Mouse (Mus musculus) spleen, postnatal 14 days (tissue): ENCODE results near the gene Csf2rb2.
"Not testable (repeated sequence)": the region's sequence is repeated elsewhere in the genome, so short reads cannot be mapped to it uniquely, and the experiment has no call there.

Source experiments
- DNase-seq, 2 experiments: peaks; one replicate each; pipeline ENCODE4 v3.0.0; 2021 to 2022; ENCODE audit warnings: low spot score in 2 of 2

The Csf2rb2 gene

DNA sequence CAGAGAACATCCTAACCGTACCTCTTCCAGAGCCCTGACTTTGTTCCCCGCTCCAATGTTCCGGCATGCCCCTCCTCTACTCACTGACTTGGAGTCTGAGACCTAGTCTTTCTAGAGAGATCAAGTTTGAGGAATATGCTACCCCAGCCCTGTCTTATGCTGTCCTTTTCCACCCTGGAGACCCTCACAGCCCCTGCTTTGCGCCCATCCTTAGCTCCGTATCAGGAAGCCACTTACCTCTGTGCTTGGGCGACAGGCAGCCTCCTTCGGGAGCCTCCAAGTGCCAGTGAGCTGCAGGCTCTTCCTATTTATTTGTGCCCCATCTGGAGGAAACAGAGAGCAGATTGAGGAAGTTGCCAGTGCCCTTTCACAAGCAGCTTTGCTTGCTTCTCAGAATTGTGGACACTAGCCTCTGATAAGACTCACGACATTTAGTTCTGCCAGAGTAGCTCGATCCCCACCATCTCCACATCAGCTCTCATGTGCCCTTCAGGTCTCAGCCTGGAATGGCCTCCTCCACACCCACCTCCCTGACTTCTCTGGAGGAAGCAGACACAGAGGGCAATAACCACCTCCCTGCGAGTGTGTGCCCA is at the start of gene Csf2rb2:
Gene Csf2rb2 (minus strand): TSS at position 381 of the 593 bp plus-strand sequence.
- DNase-seq: no peak

DNA sequence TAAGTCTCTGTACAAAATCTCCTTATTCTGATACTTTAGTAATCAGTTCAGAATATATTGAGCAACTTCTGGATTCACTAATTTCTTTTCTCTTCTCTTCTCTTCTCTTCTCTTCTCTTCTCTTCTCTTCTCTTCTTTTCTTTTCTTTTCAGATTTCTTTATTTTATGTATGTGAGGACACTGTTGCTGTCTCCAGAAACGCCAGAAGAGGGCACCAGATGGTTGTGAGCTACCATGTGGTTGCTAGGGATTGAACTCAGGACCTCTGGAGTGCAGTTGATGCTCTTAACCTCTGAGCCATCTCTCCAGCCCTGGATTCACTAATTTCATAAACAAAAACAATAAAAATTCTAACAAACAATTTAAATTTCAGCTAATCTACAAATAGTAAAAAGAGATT is 49.4 kb upstream of the Csf2rb2 start:
- peak in 1 of 2 experiments; percentile 28 for DNase-seq

DNA sequence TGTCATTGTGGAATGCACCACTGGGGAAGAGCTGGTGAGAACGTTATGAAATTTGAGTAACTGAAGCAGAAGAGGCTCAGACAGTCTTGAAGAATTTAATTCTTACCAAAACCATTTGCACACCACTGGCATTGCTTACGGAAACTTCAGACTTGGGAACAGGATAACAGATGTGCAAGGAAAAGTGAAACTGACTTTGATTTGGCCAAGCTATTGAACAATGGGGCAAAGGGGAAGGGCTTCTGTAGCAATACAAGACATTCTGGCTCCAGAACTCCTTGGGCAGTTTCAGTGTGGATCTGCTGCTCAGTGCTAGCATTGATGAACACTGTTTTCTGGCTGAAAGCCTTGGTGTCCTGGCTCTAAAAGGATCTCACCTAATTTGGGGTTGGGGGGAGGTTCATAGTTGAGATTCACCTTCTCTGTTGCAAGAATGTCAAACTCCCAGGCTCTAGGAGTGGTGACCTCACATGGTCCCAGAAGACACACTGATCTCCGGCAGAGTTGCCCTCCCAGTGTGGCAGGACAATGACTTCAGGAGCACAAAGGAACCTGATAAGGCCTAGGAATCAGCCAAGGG is 46.2 kb upstream of the Csf2rb2 start:
- DNase-seq: no peak

DNA sequence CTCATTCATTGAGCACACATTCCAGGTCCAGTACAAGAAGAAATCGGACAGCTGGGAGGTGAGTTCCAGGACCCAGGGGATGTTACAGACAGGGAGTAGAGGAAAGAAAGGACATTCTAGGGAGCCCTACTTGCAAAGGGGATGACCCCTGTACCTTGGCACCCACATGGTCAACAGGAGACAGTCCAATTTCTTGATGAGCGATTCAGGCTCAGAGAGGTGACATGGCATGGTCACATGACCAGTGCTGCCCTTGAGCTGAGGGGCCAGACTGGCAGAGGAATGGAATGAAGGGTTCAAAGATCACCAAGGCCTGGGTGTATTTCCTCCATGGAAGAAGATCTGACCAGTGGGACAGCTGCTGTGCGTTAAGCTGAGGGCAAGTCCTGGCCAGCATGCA is 39.0 kb upstream of the Csf2rb2 start:
- DNase-seq: no peak

DNA sequence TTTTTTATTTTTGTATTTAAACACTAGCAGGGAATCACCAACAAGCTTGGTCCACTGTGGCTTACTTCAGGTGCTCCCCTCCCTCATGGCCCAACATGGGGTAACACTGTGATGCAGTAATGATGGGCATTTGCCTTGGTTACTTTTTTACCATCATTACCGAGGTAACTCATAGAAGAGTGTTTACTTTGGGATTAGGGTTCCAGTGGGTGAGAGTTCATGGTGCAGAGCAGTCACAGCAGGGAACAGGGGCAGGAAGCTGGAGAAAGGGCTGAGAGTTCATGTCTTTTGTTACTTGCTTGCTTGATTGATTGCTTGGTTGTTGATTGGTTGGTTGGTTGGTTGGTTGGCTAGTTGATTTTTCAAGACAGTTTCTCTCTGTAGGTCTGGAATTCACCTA is 38.2 kb upstream of the Csf2rb2 start:
- DNase-seq: no peak

DNA sequence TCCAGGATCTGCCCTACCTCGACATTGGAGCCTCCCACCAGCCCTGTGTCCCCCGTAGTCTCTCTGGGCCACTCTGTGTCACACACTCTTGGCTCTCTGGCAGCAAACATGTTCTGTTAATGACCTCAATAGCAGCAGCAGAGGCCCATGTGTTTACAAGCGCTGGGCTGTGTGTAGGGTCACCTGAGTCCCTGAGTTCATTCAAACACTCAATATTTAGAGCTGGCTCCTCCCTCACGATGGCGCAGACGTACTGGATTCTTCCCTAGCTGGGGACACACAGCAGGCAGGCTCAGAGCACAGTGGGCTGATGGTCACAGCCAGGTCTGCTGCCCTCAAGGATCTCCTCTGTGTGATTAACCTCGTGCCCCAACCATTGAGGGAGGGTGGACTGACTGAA is 35.4 kb upstream of the Csf2rb2 start:
- not testable (repeated sequence) for DNase-seq

DNA sequence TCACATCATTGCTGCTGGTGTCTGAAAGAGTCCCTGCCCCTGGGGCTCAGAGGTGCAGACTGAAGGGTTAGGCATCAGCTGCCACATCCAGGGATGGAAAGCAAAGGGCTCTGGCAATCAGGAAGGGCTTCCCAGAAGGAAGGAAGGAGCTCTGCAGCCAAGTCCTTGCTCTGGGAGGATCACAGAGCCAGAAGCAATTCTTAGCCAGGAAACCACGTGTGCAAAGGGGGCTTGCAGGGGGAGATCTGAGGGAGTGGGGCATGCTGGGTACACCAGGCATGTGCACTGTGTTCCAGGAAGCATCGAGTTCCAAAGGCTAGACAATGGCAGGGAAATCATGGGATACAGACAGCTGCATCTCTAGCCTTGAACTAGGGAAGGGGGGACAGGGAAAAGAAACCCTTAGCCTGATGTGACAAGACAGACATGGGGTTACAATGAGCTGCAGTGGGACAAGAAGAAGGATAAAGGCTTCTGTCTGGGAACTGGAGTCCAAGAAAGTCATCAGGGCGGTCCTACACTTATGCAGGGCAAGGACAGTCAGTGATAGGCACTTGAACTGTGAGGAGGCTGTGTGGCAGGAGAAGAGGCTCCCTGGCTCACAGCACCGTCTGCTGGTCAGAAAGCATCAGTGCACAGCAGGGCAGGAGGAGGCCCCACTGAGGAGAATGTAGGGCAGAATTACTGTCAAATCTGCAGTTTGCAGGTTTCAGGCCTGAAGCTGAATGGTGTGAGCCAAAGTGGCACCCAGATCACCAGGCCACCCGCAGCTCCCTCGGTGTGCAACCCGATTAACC is 34.3 kb upstream of the Csf2rb2 start:
- peak; percentile 23 to 52 for DNase-seq

DNA sequence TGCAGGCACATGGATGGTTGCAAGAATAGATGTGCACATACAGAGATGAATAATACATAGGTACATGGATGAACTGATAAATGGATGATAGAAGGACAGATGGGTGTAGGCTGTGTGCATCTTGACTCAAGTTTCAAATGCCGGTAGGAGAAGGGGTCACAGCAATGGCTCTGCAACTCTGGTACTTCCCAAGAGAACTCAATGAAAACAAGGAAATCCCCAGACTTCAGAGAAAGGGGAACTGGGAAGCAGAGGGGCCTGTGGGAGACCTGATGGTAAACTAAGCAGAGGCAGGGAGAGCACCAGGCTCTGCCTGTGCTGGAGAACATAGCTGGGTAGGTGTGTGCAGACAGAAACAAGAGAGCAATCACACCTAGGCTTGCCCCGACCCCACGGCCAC is 28.9 kb upstream of the Csf2rb2 start:
- DNase-seq: no peak

DNA sequence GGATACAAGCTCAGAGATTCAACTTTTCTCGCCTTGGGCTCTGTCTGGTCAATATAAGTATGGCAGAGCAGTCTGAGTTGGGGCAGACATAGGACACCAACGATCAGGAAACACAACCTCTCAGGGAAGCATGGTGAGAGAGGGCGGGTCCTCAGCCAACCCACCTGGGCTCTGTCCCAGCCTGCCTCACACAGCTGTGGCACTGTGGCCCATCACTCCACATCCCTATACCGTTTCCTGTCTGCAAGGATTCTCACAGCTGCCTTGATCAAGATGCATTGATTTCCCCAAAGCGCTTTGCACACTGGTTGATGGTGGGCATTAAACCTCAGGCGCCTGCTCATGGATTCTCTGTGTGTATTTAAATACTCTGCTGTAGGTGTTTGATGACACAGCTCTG is 27.5 kb upstream of the Csf2rb2 start:
- DNase-seq: no peak

DNA sequence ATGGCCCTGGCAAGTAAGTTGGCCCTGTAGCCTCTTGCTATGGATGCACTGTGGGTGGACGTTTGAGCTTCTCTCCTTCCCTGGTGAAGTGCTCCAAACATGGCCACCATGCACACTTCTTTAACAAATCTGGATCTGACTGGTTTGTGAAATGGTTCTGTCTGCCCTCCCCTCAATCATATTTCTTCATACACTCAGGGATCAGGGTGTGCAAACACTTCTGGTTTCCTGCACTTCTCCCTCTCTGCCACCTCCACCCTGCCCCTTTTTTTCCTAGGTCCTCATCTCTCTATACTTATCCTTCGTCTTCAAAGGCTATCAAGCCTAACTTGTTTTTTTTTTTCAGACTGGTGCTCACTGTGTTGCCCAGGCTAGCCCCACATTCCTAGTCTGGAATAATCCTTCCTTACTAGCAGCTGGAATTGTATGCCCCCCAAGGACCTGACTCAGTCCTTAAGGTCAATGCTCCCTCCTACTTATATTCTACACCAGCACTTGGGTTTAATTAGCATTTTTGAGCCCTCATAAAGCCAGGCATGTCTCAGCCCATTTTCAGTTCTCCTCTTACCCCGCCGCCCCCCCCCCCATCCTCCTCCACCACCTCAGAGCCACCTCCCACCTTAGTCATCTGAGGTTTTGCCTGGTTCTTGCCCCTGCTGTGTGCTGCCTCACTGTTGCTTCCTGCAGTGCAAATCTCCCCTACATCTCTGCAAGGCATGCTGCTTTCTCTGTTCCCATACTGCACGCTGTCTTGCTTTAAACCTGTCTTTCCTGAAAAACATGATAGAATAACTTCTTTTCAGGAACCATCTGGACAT is 26.2 kb upstream of the Csf2rb2 start:
- no peak for DNase-seq

DNA sequence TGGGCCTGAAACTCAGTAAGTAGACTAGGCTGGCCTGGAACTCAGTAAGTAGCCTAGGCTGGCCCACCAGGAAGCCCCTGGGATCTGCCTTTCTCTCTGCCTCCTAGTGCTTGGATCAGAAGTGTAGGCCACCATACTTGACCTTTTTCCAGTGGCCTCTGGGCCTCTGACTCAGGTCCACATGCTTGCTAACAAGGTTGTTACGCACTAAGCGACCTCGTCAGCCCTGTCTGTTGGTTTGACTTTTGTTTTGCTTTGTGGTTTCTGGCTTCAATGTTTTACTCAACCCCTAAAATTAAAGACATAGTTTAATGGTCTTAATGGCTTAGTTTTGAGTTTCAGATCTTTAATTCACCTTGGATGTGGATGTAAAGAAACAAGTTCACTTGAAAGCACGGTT is 25.2 kb upstream of the Csf2rb2 start:
- no peak for DNase-seq

DNA sequence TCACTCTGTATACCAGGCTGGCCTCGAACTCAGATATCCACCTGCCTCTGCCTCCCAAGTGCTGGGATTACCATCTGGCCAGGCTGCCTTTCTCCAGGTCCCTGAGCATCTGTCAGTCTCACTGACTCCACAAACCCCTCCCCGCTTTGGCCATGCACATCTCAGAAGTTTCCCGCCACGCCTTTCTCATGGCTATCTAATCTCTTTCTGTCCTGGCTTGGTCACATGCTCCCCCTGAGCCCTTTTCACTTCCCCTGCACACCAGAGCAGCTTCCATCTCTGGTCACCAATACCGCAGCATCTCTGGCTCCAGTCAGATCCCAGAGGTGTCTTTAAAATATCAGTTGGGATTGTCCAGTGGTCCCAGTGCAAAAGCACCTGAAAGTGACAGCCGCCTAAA is 24.5 kb upstream of the Csf2rb2 start:
- not testable (repeated sequence) for DNase-seq

DNA sequence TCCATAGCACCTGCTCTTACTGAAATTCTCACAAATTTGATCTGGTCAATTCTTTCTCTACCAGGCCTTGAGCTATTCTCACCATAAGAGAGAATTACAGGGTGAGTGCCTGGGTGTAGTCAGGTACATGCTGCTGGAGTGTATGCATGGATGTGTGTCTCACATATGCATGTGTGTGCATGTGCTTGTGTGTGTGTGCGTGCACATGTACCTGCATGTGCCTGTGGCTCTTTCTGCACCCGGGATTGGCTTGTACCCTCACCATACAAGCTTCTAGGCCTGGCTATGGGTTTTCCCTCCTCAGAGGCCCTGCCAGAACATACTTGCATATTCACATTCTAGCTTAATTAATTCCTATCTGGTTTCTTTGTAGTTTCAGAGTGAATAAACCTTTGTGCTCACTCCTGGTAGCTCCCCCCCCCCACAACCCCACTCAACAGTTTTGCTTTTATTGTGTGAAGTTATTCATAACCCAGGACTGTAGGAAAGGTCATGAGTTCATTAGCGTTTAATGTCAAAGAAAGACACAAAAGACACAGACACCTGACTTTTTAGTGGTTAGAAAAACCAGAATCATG is 23.1 kb upstream of the Csf2rb2 start:
- DNase-seq: no peak

DNA sequence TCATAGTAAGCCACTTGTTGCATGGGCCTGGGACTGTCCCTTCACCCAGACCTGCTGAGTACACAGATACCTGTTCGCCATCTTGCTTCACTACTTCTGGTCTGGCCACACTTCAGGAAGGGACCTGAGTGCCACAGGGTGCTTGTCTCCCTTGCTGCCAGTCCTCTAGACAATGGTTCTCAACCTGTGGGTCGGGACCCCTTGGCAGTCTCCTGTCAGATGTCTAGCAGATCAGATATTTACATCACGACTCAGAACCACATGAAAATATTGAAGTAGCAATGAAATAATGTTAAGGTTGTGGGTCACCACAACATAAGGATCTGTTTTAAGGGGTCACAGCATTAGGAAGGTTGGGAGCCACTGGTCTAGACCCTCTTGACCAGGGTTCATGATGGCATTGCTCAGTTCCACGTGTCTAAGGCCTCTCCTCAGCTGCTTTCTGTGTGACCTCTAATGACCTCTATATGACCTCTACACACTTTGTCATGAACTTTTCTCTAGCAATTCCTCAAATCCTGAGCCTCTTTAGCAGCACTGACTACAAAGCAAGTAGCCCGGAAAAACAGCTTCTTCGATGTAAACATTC is 22.3 kb upstream of the Csf2rb2 start:
- DNase-seq: not testable (repeated sequence)

DNA sequence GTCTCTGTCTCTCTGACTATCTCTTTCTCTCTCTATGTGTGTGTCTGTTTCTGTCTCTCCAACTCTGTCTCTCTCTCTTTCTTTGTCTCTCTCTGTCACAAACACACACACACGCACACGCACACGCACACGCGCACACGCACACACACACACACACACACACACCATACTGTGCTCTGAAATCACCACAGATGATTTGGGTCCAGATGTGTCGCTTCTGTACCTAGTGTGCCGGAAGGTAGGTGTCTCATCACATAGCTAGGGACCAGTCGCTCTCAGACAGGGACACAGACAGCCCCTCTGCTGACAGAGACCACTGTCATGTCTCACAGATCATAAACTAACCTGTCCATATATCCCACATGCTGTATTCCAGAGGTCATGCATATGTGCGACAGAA is 21.2 kb upstream of the Csf2rb2 start:
- no peak for DNase-seq

DNA sequence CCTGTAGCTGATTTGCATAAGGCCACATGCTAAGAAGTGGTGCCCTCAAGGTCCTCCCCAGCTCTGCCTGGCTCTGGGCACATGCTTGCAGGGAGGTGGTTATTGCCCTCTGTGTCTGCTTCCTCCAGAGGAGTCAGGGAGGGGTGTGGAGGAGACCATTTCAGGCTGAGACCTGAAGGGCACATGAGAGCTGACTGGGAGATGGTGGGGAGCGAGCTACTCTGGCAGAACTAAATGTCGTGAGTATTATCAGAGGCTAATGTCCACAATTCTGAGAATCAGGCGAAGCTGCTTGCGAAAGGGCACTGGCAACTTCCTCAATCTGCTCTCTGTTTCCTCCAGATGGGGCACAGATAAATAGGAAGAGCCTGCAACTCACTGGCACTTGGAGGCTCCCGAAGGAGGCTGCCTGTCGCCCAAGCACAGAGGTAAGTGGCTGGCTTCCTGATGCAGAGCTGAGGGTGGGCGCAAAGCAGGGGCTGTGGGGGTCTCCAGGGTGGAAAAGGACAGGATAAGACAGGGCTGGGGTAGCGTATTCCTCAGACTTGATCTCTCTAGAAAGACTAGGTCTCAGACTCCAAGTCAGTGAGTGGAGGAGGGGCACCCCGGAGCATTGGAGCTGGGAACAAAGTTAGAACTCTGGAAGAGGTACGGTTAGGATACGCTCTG is 20.3 kb upstream of the Csf2rb2 start, which contains the start of gene Csf2rb:
Gene Csf2rb (plus strand): TSS at position 82 of the 669 bp plus-strand sequence.
- peak in 1 of 2 experiments; percentile 11 for DNase-seq

DNA sequence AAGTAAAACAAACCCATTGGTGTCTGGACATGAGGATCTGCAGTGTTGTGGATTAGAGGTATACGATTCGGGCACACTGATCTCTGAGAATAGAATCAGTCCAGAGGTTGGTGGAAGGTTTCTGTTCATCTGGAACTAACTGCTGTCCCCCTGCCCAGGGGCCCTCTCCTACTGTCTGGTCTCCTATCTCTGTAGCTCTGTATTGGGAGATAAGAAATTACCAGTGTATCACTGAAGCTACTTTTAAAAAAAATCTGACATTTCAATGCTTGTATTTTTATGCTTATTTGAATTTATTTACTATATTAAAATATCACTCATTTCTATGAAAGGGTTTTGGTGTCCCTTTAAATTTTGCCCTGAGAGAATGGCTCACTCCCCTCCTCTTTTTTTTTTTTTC is 18.8 kb upstream of the Csf2rb2 start:
- DNase-seq: no peak

DNA sequence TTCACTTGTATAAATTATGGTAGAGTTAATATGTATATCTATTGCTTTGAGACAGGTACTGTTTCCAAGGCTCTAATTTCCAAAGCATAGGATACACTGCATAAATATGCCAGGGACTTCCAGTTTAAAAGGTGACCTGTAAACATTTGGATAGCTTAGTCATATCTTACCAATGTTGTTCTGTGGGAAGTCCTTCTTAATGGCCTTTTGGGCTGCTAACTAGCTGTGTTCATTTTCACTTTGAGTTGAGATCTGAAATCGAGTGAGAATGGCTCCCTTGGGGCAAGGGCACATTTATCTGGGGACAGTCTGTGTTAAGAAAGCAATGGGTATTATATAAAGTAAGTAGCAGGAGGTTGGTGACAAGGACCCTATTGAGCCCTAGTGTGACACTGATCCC is 17.8 kb upstream of the Csf2rb2 start:
- no peak for DNase-seq

DNA sequence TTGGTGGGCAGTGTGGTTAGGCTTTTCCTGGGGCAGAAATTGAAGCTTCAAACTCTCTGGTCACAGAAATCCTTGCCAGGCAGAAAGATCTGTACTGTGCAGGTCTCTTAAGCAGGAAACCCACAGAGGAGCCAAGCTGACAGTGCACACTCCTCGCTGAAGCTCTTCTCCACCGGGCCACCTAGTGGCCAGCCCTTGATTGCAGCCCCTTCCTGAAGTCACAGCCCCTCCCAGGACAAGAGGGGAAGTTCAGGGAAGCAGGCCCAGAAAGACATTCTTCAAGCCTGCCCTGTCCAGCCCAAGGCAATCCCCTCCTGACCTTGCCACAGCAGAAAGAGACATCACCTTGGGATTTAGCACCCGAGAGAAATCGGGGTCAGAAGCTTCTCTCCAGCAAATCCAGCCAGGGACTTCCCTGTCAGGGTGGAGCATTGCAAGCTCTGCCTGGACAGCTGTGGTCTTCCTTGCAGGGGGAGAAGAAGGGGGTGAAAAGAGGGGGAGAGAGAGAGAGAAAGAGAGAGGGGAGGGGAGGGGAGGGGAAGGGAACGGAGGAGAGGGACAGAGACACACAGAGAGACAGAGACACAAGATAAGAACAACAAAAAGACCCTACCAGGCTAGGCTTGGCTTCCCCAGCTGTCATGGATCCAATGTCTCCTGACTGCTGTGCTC is 15.4 kb upstream of the Csf2rb2 start:
- peak; percentile 55 to 58 for DNase-seq
